Mouse (Mus musculus) thymus, postnatal 36 days (tissue): Measurements from ENCODE around the gene Olfr378.

Experiments
- DNase-seq, 2 experiments: peaks; one replicate each; pipeline ENCODE4 v3.0.0; 2022; ENCODE audit warnings: mixed read lengths in 2 of 2

Gene Olfr378

DNA sequence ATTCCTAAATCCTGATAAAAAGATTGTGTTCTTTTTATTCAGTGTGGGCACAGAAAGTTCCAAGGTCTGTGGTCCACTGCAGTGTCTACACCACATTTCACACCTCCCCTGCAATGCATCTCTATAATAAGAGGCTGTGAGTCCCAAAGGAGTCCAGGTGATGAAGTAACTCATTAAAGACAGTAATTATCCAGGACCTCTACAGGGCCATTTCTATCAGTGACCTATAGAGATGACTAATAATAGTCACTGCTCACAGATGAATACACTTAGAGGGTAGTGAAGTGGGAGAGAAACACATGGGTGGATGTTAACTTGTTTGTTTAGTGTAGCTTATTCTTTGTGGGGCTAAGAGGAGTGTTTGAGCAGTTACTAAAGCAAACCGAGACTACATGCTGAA lies at the start of gene Olfr378:
Olfr378 (minus strand) TSS at position 101 of the 400 bp plus-strand sequence.
- no peak for DNase-seq

DNA sequence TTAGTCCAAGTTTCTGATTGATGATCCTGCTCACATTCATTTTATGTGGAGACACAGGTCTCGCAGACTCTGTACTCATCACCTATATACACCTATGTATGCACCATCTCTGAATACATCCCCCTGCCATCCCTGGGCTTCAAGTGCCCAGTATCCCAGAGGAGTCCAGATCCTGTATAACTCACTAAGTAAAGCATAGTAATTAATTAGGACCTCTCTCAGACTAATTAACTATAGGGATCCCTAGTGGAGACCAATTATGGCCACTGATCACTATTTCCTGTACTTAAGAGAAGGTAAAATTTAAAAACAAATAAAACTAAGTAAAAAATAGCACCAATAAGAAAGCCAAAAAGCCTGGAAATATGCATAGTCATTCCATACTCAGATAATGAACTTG lies 29.1 kb upstream of the Olfr378 start, which contains the start of gene Olfr380:
Olfr380 (minus strand) TSS at position 101 of the 400 bp plus-strand sequence.
- no peak for DNase-seq

DNA sequence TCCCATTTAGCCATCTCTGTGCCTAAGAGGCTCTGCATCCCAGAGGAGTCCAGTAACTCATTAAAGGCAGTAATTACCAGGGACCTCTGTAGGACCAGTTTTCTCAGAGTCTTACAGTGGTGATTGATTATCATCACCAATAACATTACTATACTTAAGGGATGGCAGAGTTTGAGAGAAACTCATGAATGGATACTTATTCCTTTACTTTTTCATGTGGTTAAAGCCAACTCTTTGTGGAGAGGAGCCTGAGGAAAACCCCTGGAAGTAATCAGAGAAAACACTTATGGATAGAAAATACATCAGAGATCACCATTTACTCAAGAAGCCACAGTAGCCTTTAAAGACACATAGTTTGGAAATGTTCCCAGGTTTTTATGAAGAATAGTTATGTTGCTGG lies 28.8 kb downstream of the Olfr378 start, which contains the start of gene Olfr1:
Olfr1 (minus strand) TSS at position 101 of the 400 bp plus-strand sequence.
- DNase-seq, result no peak

DNA sequence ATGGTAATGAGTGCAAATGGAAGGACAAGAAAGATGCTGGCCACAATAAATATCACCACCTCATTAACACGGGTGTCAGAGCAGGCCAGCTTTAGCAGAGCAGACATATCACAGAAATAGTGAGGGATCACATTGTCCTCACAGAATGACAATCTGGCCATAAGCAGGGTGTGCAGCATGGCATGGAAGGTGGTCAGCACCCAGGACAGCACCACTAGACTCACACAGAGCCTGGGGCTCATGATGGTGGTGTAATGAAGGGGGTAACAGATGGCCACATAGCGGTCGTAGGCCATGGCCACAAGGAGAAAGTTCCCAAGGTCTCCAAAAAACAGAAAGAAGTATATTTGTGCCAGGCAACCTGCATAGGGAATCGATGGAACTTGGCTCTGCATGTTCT lies 32.9 kb downstream of the Olfr378 start:
- no peak for DNase-seq
